Mouse (Mus musculus) bone marrow macrophage, adult 2 months (primary cell): ENCODE measurements around the gene Napsa.

Experiments
- CTCF ChIP-seq: IDR thresholded peaks from 2 replicates; pipeline ENCODE4 v1.5.1; 2012; ENCODE audit warnings: low read depth, mild to moderate bottlenecking, low read length, moderate library complexity
- POLR2A ChIP-seq: IDR thresholded peaks from 2 replicates; pipeline ENCODE4 v1.6.1; 2012; ENCODE audit warnings: mild to moderate bottlenecking, low read depth, low read length, borderline replicate concordance

- no peak for TF ChIP-seq POLR2A
- TF ChIP-seq CTCF: no peak
These were observed 42.7 kb upstream of the Napsa start for GRCm38 (mm10) chr7:44529518-44529917.
